Mouse (Mus musculus) right cerebral cortex, postnatal 4 days (tissue): ENCODE data around the gene Csnk1e.

Experiments
- DNase-seq: peaks from one replicate; pipeline ENCODE4 v3.0.0-alpha.2; 2022

Gene Csnk1e

GRCm38 (mm10) chr15:79418265-79418664 lies 37.1 kb downstream of the Csnk1e start:
- DNase-seq = no peak

DNA sequence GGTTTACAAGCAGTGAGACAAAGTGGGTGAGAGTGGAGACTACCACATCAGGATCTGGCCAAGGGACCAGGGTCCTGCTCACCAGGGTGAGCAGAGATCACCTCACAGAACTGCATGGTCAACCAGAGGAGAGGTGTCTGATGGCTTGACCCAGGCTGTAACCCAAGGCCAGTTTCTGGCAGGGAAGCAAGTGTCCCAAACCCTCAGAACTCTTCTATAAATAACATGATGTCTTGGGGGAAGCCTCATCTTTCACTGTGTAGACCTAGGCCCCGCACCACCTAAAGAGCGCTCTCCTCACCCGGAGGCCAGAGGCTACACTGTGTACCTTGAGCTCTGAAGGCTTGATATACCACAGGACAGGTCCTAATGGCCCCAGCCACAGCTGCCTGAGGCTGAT lies 38.0 kb downstream of the Csnk1e start:
- DNase-seq = no peak

DNA sequence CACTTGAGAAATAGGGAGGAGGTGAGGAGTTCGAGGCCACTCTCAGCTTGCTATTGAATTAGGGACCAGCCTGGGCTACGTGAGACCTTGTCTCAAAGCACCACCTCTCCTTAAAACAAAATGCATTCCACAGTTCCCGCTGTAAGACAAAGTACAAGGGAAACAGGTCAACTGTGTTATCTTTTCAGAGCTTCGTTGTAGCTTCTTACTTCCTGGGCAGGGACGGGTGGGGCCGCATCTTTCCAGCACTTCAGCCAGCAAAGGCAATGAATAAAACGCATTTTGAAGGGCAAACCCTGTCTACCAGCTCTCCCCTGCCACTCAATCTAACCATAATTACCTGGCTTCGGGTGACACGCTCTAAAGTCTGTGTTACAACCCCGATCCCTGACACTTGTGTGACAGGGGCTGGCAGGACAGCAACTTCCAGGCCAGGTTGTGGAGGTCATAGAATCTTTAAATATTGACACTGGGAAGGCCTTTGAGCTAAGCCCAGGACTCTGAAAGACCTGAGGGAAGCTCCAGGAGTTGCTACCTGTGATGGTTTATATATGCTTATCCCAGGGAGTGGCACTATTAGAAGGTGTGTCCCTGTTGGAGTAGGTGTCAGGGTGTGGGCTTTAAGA lies 38.8 kb downstream of the Csnk1e start:
- no peak for DNase-seq

- DNase-seq = no peak
These were observed 40.9 kb downstream of the Csnk1e start for GRCm38 (mm10) chr15:79414513-79414912.

DNA sequence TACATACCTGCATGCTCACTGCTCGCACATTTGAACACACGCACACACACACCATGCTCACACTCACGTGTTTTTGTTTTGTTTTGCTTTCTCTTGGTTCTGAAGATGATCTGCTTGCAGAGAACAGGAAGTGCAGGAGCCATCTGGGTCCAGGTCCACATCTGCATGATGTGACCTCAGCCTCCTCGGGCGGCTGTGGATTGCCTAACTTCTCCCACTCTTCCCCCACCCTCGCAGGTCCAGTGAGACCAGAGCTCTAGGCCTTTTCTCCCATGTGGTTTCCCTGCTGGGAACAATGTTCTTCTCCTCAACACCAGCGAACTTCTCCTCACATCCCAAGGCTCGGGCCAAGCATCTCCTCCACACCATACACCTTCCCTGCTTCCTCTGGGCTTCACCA lies 41.6 kb downstream of the Csnk1e start:
- DNase-seq = no peak

GRCm38 (mm10) chr15:79413201-79413600 lies 42.2 kb downstream of the Csnk1e start:
- no peak for DNase-seq

- no peak for DNase-seq
These were observed 43.9 kb downstream of the Csnk1e start for GRCm38 (mm10) chr15:79411363-79412065.

DNA sequence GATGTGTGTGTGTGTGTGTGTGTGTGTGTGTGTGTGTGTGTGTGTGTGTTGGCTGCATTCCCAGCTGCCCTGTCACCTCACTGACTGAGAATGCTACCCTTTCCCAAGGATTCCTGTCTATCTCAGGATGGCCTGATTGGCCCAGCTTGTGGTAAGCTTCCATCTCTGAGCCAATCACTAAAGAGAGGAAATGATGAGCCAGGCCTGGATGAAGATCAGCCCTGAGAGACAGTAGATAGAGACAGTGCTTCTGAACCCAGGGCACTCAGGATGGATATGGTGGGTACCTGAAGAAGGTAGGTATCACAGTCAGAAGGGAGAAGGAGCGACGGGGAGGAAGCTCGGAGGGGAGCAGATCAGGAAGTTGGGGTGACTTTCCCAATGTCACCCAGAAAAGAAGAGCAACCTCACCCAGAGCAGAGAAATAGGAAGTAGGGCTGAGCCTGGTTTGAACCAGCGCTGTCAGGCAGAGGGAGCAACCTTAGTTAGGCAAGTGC lies 46.2 kb downstream of the Csnk1e start:
- no peak for DNase-seq

GRCm38 (mm10) chr15:79406564-79406963 lies 48.8 kb downstream of the Csnk1e start:
- DNase-seq = no peak

- DNase-seq = no peak
These were observed 51.1 kb downstream of the Csnk1e start for GRCm38 (mm10) chr15:79404277-79404676.

DNA sequence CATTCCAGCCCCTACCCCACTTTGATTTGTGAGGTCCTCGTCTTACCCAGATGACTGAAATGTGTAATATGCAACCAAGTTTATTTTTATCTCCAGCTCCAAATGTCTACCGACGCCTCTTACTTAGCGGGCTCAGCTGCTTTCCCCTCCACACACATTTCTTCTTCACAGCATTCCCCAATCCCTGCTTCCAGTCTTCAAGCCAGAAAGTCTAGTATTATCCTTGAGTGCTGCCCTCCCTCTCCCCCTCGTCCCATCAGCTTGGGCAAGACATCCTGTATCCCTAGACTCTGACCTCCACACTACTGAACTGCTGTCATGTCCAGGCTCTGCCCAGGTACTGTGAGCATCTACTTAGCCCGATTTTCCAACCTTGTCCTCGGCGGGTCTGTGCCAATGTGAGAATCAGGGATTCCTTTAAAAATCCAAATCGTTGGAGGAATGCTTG lies 51.6 kb downstream of the Csnk1e start:
- DNase-seq = no peak

- peak; percentile 85 for DNase-seq
These were observed 52.3 kb downstream of the Csnk1e start, which contains the start of gene Tmem184b for GRCm38 (mm10) chr15:79402836-79403762. Gene Tmem184b, minus strand, starts transcription at chr15:79403569.

- DNase-seq = no peak
These were observed 53.2 kb downstream of the Csnk1e start for GRCm38 (mm10) chr15:79402176-79402575.

DNA sequence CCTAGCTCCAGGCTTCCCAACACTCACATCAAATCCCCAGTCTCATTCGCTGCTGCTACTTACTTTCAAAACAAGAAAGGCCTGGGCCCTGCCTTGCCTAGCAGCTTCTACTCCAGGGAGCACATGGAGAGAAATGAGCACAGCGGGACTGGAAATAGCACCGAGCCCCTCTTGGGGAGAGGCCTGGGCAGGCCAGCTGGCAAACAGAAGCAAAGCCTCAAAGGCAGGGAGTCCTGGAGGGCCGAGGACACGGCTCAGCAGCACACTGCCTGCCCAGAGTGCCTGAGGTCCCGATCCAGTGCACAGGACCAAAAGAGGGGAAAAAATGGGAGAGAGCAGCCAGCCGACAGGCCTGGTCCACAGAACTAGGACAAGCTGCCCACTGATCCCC lies 54.4 kb downstream of the Csnk1e start:
- DNase-seq = no peak

- no peak for DNase-seq
These were observed 55.0 kb downstream of the Csnk1e start for GRCm38 (mm10) chr15:79400134-79400974.

DNA sequence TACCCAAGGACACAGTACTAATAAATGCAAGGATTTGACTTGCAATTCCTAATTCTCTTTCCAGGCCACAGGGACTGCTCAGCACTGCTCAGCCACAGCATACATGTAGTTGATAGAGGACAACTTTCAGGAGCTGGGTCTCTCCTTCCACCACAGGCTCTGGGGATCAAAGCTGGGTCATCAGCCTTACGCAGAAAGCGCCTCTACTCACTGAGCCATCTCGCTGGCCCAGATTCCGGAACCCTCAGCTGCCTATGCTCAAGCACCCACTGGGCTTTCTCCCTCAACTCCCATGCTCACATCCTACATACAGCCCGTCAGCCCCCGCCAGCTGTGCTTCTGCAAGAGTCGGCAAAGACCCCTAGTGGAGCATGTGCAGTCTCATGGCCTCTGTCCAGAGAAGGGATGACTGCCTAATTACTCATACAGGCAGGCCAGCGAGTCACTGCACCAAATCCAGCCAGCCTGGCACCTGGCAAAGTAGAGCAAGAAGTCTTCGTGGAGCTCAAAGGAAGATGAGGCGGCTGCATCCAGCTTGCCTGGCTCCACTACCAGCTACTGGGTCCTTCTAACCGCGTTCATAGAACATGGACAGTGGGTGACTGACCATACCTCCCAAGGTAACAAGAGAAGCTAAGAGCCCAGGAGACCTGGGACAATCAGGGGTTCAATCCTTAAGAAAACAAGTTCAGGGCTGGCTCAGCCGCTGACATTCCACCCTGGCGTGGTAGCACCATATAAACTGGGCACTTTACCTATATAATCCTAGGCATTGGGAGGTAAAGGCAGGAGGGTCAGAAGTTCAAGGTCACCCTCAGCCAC lies 55.9 kb downstream of the Csnk1e start:
- DNase-seq = no peak

DNA sequence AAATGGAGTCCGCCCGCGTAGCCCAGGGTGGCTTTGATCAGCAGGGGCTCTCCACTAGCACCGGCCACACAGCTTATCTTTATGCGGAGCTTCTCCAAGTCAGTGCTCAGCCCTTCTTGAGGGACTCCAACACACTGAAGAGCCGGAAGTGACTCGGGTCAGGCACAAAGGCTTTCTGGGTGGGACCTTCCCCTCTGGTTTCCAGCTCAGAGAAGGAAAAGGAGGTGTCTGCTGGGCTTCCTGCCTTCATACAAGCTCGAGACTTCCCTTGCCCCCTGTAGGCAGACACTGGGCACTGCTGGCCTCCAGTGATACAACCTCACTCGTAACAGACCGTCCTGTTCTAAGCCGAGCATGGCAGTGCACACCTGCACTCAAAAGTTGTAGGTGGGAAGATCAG lies 58.6 kb downstream of the Csnk1e start:
- no peak for DNase-seq

DNA sequence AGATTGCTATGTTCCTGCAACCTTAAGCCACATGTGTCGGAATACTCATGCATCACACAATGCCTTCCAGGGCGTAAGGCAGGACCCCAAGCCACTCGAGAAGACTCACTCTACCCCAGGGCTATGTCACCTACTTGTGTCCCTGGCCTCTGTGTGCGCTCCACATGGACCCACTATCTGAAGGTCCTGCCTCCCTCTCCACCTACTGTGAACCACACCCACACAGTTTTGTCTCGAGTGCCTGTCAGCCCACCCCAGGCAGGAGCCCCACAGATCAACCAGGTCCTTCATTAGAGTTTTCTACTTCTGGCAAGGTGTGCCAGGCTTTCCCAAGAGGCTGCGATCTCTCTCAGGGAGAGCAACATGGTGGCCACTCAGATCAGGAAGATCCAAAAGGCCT lies 60.1 kb downstream of the Csnk1e start:
- DNase-seq = no peak

DNA sequence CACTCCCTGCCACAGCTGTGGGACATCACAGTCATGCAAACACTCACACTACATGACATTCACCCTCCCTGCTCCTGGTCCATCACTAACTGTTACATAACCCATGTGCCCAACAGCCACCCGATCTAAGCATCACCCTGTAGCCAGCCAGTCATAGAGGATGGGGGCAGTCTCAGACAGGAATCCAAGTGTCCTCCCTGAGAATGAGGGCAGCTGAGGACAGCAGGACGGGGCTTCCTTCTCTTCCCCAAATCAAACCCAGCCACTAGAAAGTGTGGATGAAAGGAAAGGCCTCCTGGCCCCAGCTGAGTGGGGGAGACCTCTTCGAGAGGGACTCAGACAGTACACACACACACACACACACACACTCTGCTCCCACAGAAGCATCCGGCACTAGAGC lies 60.5 kb downstream of the Csnk1e start:
- no peak for DNase-seq

GRCm38 (mm10) chr15:79393101-79393500 lies 62.3 kb downstream of the Csnk1e start:
- DNase-seq = no peak

- DNase-seq = no peak
These were observed 62.8 kb downstream of the Csnk1e start for GRCm38 (mm10) chr15:79392527-79392926.
